Mouse (Mus musculus) 3134 (cell line): Measurements from ENCODE around the gene Abhd4.
A peak's percentile ranks its signal among the peaks of the same experiment; 100 is the strongest.

Experiments used
- DNase-seq: peaks from one replicate; pipeline ENCODE4 v3.0.0-alpha.2; 2011; ENCODE audit warnings: low spot score; ENCODE audit not compliant: insufficient read length; ENCODE audit errors: extremely low read depth

Abhd4 gene

DNA sequence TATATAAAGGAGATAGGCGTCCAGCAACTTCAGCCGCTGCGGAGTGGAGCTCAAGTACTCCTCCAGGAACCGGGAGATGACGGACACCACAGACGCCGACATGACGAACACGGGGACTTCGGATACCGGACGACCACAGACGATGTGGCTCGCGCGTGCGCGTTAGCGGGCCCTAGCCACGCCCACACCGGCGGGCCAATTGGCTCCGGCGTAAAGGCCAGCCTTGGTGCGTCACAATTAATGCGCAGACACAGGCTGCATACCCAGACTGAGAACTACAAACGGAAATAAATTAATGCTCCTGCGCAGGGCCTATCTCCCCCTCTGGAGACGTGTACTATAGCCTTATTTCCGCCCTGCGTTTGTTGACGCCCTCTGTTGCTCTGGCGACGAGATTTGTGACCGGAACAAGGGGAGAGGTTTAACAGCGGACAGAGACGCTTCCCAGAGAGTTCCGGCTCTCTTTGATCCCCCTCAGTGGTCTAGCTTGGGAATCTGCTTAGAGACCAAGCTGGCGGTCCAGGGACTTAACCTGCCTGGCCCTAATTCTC is at the start of gene Abhd4, which contains the start of gene Dad1:
Abhd4 (plus strand) TSS at position 448 of the 551 bp plus-strand sequence.
Dad1 (minus strand) TSS at position 364 of the 551 bp plus-strand sequence.
- DNase-seq: peak; percentile 97

DNA sequence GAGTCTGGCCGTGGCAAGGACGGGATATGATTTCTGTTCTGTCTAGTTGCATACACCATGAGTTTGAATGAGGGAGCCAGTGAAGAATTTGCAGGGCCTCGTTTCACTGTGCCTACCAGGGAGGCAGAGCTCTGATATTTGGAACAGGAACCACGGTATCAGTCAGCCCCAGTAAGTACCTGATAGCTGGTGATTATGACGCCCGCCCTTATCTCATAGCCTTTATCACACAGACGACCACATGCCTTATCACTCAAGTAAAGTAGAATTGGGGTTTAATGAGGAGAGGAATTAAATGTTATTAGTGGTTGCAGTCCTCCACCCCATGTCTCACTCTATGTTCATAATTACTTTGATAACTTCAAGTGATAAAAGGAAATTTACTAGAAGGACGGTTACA is 49.7 kb upstream of the Abhd4 start:
- no peak for DNase-seq

GRCm38 (mm10) chr14:54204786-54205185 is 49.2 kb upstream of the Abhd4 start:
- no peak for DNase-seq

GRCm38 (mm10) chr14:54205904-54206303 is 48.1 kb upstream of the Abhd4 start:
- no peak for DNase-seq

GRCm38 (mm10) chr14:54206309-54206708 is 47.7 kb upstream of the Abhd4 start:
- DNase-seq: no peak

GRCm38 (mm10) chr14:54206750-54207550 is 47.0 kb upstream of the Abhd4 start:
- no peak for DNase-seq

DNA sequence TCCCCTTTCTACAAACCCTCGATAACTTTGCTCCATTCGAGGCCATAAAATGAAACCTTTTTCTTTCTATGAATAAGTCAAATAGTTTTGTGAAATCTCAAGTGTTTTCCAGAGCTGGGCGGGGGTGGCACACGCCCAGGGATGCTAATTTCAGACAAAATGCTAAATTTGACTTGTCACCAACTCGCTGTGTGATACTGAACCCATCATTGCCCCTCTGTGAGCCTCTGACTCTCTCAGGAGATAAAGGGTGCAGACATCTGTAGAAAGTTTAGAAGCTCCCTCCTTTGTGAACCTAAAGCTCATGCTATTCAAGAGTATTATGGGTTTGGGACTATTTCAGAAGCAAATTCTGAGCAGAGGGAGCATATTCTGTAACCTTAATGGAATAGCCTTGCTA is 46.1 kb upstream of the Abhd4 start:
- no peak for DNase-seq

DNA sequence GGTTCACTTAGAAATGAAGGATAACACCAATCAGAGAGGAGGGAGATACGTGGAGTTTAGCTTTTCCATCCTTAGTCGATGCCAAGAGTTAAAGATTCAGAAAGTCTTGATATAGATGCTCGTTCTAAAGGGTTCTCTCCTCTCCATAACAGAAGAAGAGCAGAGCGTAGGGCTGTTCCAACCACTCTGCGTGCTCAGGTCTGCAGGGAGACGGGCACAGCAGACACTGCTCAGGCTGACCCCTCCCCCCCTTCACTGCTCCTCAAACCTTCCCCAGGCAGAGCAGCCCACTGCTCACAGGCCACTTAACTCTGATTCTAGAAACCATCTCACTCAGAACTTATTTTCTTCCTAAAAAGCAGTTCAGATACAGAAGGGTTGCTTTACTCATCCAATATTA is 45.2 kb upstream of the Abhd4 start:
- no peak for DNase-seq

GRCm38 (mm10) chr14:54209932-54210331 is 44.1 kb upstream of the Abhd4 start:
- DNase-seq: no peak

DNA sequence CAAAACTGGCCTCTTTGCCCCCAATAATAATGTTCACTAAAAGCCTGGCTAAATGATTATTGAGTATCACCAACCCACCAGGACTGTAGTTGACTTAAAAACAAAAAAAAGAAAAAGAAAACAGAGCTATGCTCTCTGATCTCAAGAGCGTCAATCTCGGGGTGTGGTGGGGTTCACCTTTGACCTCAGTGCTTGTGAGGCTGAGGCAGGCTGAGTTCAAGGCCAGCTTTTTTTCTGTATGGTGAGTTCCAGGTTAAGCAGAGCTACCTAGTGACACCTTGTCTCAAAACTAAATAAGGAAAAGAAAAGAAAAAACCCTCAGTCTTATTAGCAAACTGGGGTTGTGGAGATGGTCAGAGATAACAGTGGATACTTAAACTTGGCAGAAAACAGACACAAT is 43.6 kb upstream of the Abhd4 start:
- no peak for DNase-seq

GRCm38 (mm10) chr14:54211199-54211598 is 42.8 kb upstream of the Abhd4 start:
- no peak for DNase-seq

- no peak for DNase-seq
These were observed 42.2 kb upstream of the Abhd4 start for GRCm38 (mm10) chr14:54211755-54212154.

GRCm38 (mm10) chr14:54213734-54214133 is 40.3 kb upstream of the Abhd4 start:
- DNase-seq: no peak

DNA sequence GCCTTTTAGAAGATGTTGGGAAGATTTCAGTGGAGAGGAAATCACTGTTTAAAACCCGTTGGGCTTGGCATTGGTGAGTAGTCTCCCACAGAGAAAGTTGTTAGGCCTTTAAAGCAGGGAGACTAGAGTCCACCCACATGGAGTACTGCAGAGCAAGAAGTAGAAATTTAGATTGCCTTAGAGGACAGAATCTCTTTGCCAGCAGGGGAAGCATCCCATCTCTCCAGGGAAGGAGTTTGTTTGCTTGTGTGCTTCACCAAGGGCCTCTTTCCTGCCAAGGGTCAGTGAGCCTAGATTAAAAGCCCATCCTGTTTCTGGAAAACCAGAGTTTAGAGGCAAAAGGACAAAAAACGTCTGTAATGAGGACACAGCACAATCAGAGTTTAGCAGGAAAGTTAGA is 39.5 kb upstream of the Abhd4 start:
- no peak for DNase-seq

- DNase-seq: no peak
These were observed 39.1 kb upstream of the Abhd4 start for GRCm38 (mm10) chr14:54214901-54215300.

DNA sequence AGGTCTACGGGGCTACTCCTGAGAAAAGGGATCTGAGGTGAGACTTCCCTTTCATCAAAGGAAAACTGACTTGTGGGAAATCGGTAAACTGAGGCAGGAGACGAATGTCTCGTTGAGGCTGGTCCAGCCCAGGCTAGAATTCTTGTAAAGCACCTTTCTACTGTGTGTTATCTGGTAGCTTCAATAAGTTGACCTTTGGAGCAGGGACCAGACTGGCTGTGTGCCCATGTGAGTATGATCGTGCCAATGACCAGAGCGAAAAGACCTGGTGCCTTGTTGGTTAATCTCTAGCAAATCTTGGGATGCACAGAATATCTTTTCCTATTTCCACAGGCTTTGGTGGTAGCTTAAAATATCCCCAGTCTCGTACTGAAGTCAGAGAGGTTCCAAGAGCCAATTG is 37.9 kb upstream of the Abhd4 start:
- no peak for DNase-seq

GRCm38 (mm10) chr14:54218233-54218632 is 35.8 kb upstream of the Abhd4 start:
- no peak for DNase-seq

DNA sequence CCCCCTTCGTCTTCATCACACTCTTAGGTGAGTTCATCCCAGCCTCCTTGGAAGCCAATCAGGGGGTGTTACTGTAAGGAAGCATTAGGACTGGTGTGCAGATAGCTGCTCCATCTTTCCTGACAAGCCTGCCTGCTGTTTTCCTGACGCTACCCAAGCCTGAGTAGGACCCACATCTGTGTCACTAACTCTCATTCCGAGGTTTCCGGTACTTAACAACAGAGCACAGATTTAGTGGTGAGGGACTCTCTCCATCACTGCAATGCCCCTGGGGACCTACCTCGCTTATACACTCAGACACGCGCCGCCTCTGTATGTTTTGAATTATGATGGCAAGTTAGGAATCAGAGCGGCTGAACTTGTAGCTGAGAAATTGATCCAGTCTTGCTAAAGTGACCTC is 35.3 kb upstream of the Abhd4 start:
- DNase-seq: no peak

DNA sequence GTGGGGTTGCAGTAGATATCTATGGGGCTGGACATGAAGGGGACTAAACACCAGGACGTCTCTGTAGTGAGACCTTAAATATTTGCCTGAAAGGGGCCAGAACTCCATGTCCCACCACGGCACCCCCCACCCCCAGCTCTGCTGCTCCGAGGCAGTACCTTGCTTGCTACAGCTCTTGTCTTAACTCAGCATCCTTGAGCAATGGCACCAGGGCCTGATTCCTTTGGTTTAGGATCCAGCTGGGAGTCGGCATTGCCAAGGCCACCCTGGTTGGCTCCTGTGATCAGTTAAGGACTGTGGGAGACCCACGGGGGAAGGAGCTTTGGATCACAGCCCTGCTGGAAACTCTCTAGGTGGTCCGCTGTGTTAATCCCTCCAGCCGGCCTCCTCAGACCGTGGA is 34.7 kb upstream of the Abhd4 start:
- no peak for DNase-seq

DNA sequence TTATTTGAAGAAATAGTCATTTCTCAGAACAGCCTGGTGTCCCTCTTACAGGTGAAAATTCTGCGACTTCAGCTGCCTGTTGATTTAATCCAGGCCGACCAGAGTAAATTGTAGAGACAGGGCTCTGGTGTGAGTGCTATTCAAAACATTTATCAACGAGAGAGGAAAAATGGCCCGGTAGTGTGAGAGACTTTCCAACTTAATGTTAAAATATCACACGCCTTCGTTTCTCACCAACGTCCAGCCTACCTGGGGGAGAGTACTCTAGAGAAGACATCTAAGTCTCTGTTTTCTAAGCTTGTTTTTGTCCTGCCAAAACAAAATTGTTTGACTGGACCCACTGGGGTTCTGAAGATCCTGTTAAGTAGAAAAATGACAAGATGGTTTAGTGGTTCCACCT is 34.1 kb upstream of the Abhd4 start:
- no peak for DNase-seq

DNA sequence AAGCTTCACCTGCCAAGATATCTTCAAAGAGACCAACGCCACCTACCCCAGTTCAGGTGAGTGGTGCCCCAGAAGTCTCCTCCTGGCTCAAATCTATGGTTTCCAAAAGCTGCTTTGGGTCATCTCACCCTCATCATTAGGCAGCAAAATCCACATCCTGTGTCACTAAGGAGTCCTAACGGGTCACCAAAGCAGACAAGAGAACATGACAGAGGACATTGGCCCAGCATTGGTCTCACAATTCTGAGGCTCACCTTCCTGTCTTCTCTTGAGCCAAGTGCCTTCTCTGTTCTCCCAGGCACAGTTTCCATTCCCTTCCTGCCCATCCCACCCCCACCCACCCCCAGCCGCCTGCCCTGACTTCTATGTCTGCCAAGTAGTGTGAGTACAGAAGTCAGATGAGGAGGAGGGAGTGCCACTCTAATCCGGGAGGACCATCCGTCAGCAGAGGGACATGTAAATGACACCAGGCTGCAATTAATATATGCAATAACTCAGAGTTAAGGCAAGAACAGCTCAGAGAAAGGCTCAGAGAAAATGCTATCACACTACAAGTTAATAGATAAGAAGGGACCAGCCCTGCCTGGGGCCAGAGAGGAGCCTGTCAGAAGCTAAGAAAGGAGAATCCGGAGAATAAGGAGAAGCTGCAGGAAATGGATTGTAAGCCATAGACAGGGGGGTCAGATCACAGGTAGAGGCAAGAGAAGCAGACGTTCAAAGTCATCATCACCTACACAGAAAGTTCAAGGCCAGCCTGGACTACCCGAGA is 33.1 kb upstream of the Abhd4 start:
- no peak for DNase-seq

DNA sequence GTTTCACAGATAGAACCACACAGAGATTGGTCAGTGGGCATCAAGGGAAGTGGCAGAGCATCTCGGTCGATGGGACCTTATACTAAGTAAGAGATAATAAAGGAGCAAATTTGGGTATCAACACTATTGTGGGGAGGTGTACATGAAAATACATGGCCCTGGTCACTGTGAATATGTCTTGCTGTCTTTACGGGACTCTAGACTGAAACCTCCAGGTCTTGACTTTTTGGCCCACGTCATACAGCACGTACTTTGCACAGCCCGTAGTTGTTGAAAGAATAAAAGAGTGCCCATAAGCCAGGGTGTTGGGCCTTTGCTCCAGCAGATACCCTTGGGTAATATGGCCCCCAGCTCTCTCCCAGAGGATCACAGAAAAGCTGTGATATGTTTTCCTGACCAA is 32.3 kb upstream of the Abhd4 start:
- DNase-seq: no peak
